Mouse (Mus musculus): ENCODE measurements at regions not wholly inside any gene's neighbourhood (a gene's known extent, or its start where the extent isn't known, plus 50 kb on each side); places are given as distances from the start of the nearest gene placed in this dataset.

DNA sequence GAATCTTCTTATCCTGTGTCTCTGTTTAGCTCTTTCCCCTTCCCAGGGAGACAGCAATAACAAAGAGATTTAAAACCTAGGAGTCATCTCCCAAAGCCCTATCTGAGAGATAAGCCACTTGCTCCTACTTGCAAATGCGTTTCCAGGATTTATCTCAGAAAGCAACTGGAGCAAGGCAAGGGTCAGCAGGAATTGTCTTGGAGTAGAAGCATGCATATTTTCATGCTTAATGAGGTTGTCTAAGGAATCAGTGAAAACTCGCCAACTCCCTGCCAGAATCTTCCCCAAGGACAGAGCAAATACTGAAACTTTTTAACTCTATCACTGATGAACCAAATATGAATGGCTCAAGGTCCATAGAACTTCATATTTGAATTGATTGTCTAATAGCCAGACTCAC lies 234.6 kb upstream of the Cd180 start:
- DNase-seq (ENCODE audit: extremely low spot score in 1 of 2, low spot score in 1 of 2) = no peak

DNA sequence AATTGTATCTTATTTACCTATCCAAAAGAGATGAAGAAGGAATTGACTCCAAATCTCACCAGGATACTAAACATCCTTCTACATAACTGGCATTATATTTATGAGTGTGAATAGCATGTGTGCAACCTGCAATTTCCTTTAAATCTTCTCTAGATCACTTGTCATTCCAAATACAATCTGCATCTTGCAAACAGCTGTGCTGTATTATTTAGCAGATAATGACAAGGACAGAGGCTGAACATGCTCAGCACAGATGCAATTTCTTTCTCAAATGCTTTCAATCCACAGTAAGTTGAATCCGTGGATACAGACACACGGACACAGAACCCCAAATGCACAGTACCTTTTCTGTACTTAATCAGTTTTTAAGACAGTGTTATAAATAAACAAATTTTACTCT lies 229.4 kb upstream of the Cd180 start:
- no peak for DNase-seq (ENCODE audit: extremely low spot score in 1 of 2, low spot score in 1 of 2)

DNA sequence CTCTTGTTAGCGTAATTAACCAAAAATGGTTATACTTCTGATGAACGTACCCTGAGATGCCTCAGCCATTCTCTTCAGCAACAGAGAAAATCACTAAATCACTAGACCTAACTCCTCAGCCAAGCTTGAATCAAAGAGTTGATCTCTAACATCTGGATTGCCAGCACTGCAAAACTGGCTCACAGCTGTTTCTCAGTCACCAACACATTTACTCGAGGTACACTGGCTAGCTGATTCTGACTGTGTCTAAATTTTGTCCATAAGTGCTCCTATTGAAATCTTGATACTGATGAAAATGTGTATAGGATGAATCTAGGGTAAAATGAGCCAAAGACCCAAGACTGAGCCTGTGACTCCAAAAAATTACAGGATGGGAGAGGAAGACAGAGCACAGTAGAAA lies 211.5 kb upstream of the Cd180 start:
- DNase-seq (ENCODE audit: extremely low spot score in 1 of 2, low spot score in 1 of 2) = no peak

DNA sequence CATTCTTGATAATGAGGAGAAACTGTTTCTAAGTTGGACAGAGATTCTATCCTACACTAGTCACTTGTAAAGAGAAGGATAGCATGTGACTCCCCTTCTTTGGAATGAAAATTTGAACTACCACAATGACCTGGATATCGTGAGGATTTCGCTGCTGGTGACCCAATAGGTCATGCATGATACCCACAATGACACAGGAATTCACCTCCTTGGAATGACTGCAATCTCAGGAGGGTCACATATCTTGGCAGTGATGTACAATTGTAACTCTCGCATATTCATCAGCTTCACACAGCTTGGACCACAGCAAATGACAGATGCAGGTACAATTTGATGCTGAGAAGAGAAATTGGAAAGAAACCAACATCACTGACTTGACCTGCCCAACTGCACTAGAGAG lies 210.9 kb upstream of the Cd180 start:
- no peak for DNase-seq (ENCODE audit: extremely low spot score in 1 of 2, low spot score in 1 of 2)

DNA sequence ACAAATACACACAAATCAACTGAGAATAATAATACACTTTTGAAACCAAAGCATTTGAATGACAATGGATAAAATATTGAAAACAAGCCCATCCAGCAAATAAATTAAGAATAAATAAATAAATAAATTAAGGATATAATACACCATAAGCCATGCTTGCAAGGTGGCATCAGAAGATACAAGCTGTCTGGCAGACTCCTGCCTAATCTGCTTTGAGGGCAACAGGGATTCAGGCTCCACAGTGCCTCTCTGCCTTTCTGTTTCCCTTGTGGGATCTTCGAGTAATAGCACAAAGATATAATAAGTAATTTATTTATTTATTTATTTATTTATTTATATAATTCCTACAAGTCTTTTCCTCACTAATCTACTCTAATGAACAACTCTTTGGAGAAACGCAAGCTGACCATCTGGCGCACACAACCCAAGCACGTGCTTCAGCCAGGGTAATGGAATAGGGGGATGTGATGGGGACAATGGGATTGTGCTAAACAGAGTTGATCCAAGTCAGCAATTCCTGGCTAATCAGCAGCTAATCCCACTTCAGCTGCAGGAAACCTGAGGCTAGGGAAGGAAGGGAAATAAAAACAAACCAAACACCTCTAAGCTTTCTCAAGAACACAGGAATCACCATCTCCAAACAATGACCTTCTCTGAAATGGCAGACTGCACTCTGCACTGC lies 205.8 kb upstream of the Cd180 start:
- no peak for DNase-seq (ENCODE audit: extremely low spot score in 1 of 2, low spot score in 1 of 2)

DNA sequence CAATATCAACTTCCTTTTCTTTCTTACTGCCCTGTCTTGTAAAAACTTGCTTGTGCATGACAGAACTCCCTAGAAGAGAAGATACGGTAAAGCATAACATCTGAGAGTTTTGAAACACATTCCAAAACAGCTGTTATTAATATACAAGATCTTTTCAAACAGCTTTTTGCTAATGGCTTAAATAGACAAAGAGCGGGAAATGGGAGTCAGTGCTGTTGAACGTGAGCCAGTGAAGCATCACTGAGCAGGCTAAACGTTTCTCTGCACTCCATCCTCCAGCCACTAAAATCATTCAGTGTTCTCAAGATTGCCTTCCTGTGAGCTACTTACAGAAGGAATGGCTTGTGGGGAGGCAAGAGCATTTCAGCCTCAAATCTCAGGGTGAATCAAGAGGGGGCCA lies 202.0 kb upstream of the Cd180 start:
- no peak for DNase-seq (ENCODE audit: extremely low spot score in 1 of 2, low spot score in 1 of 2)

DNA sequence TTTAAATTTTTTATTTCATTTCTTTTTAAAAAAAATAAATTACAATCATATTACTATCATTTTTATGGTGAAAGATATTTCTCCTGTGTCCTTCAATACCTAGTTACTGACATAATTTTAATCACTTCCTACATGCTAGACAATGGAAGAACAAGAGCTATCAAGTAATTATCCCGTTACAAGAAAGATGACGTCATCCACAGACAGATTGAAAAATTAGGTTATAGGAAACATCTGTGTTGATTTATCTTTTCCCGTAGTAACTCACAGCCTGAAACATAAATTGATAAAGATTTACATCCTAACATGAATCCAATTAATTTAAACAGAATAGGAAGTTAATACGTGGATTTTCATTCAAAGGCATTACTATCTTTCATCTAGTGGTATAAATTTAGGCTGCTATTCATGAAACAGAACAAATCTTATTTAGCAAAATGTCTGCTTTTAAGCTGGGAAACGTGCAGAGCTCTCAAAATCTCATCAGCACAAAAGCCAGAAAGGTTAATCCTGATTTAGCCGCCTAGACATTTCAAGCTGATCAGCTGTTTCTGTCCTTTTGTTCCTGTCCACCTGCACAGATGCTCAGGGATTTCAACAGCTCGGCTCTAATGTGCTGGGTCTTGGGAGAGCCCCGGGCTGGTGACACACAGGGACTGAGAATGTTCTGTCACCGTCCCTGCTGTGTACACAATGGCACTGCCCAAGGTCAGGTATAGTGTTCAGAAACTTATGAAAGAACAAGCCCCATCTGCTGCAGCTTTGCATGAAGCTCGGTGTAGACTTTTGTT lies 189.0 kb upstream of the Cd180 start:
- DNase-seq (ENCODE audit: extremely low spot score in 1 of 2, low spot score in 1 of 2) = no peak

DNA sequence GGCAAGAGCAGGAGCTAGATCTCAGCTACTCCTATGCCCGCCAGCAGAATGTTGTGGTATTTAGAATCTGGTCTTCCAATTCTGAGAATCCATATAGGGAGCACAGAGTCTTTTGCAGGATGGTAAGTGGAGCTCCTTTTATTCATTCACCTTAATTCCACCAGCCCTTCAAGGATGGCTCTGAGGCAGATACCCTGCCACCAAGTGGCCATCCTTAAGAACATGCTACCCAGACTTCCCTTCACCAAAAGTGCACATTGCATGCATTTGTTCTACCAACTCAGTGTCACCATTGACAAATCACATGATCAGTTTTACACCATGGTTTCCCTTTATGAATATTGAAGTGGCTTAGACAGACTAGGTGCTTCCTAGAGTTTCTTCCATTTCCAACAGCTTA lies 186.1 kb upstream of the Cd180 start:
- peak in 1 of 2 experiments; percentile 48 for DNase-seq (ENCODE audit: extremely low spot score in 1 of 2, low spot score in 1 of 2)

DNA sequence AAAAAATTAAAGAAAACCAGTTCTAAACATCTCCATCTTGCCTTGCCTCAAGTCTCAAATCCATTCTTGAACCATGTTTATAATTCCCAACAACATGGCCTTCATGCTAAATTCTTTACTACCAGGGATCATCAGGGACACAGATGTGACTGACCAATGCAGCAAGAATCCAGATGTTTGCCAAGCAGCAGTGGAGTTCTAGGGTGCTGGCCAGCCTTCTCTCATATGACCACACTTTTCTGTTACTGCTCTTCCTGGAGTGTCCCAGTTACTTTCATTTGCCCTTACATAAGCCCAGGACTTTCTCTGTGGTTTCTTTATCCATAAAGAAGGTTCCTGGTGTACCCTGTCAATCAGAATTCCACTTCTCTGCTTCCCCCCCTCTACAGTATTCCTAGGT lies 185.4 kb upstream of the Cd180 start:
- DNase-seq (ENCODE audit: extremely low spot score in 1 of 2, low spot score in 1 of 2) = no peak

DNA sequence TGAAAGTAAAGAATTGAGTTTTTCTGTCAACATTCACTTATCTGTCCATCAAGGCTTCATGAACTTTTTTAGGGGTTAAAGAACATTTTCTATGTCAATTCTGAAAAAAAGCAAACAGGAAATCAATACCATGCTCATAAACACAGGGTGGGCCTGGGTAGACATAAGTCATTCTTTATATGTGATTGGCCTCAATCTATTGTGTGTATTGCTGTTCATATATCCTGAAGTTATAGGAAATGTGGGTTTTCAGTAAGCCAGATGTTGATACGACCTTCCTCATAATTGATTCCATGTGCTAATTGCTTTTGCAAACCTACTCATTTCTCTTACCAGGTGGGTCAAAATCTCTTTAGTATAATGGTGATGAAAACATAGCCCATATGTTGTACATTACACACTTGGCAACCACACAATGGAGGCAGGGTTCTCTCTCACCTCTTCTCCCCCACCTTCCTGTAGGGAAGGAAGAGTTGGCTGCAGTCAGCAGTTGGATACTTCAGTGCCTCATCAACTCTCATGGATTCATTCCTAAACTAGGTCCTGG lies 182.6 kb upstream of the Cd180 start:
- DNase-seq (ENCODE audit: extremely low spot score in 1 of 2, low spot score in 1 of 2) = no peak

DNA sequence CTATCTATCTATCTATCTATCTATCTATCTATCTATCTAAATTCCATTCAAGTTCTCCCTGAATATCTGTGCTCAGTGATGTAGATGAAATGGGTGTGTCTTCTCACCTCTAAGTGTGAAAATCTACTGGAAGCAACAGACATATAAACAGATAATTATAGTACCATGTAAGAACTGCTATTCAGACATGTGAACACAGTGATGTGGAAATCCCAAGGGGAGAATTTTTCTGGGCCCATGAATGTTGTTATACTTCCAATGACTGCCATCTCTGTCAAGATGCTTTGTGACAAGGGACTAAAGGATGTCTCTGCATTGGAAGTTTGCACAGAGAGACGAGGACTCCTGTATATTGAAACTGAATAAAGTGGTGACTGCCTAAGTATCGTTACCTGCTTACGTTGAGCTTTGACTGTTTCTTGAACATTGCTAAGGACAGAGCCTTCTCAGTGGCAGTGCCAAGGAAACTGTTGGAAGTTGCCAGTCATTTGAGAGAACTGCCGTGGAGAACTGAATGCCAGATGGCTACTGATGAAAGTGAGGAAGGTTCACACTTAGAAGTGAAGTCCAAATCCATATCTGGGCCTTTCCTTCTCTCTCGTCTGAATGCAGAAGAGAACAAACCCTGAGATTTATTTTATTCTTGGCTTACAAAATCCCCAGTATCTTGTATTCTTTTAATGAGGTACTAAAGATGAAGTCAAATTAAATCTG lies 175.0 kb upstream of the Cd180 start:
- DNase-seq (ENCODE audit: extremely low spot score in 1 of 2, low spot score in 1 of 2) = peak; percentile 7 to 26

DNA sequence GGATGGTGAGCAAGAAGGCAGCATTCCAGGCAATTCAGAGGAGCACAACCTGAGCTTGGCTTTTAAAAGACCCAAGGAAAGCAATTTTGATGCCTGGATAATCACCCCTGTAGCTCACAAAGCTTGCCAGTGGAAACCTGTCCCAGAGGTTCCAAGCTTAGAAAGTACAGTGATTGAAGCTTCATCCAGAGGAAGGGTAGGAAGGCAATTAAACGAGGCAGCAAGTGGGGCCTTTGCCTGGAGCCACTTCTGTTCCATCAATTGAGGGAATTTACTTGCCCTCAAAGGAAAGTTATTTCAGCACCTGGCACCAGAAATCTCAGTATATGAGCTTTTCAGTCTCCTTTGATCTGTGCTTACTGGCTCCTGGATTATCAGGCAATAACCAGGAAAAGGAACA lies 171.9 kb upstream of the Cd180 start:
- DNase-seq (ENCODE audit: extremely low spot score in 1 of 2, low spot score in 1 of 2) = no peak

DNA sequence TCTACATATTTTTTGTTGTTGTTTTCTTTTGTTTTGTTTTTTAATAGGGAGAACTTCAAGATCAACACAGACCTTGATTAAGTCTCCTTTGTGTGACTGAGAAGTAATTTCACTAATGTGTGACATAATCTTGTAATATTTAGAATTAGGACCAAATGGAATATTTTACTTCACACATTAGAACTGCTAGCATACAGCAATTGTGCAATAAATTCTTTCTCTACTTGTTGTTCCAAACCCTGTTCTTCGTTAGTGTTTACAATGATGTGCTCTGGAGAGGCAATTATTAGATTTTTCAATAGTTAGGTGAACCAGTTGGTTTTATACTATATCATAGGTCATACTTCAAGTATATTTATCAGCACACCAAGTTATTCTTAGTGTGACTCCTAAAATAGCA lies 171.3 kb upstream of the Cd180 start:
- DNase-seq (ENCODE audit: extremely low spot score in 1 of 2, low spot score in 1 of 2) = no peak

DNA sequence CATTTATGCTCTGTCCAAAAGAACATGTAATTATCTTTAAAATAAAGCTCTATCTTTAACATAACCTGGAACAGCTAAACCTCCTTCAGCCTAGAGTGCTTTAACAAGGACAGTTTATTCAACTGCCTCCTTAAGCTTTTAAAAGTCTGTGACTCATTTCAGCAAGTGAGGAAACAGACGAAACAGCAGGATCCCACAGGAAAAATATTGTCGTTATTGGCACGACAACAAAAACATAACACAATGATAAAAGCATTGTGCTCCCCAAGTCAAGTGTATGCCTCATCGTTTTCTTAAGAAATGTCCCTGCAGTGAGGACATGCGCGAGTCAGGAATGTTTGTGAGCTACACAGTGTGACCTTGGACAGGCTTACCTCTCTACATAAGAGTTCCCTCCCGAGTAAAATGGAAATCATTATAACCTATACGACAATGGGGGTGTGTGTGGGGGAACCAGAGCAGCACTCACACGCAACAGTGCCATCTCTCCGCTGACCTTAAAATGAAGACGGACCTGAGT lies 166.7 kb upstream of the Cd180 start:
- DNase-seq (ENCODE audit: extremely low spot score in 1 of 2, low spot score in 1 of 2) = no peak

DNA sequence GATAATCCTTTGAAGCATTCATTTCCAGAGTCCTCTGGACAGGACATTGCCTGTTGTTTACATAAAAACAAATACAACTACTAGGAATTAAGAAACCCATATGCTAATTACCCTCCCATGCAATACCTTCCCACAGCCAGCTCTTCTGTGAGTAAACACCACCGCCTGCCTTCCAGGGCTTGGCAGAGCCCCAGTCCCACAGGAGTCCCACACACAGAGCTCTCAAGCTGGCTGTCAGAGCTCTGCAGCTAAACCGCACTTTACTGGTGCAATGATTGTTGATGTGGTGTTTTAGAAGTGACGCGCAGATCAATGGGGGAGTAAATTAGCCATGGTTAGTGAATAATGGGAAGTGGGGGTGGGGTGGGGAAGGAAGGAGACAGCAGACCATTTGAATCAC lies 159.6 kb upstream of the Cd180 start:
- DNase-seq (ENCODE audit: extremely low spot score in 1 of 2, low spot score in 1 of 2) = peak; percentile 22 to 71

DNA sequence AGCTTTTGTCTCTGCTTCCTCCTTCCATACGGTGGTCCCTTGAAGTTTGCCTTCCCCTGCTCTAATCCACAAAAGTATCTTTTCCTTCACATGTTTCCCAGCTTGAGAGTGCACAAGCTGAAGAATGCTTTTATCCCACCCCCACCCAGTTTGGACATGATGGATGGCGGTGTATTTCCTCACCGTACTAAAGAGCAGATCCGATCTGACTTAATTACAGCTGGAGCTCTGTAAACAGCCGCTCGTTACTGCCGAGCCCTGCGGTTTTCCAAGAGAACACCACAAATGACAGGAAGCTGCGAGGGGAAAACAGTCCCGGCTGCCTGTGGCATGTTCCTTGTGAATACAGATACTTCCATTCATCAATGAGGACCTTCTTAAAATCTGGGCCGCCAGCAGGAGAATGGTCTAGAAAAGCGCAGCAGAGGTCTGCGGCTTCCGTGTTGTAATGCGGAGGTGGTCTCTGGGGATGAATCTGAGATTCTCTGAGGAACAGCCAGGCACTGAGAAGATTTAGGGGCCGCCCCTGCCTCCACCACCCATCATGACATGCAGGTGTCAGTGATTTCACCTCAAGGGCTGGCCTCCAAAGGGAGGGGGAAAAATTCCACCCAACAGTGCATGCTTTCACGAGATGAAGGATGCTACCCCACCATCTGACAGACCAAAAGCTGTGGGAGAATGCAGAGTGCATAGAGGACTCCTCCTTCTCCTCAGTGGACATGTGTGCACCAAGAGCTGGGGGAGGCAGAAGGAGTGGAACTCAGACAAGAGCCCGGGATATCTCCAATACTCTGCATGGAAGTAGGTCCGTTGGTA lies 155.7 kb upstream of the Cd180 start:
- DNase-seq (ENCODE audit: extremely low spot score in 1 of 2, low spot score in 1 of 2) = peak in 1 of 2 experiments; percentile 17

DNA sequence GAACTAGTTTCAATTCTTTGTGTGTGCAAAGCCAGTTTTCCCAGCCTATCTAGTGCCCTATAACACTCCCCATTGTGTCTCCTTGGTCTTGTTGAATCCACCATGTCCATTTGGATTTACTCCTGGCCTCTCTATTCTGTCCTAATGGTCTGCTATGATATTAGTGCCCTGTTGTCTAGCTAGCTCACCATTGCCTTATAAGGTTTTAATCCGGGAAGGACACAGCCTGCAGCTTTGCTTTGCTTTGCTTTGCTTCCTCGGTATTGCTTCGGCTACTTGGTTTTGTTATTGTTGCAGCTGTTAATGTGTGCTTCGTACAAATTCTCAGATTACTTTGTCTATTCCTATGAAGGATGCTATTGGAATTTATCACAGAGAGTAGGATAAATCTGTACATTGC lies 152.9 kb upstream of the Cd180 start:
- no peak for DNase-seq (ENCODE audit: extremely low spot score in 1 of 2, low spot score in 1 of 2)

DNA sequence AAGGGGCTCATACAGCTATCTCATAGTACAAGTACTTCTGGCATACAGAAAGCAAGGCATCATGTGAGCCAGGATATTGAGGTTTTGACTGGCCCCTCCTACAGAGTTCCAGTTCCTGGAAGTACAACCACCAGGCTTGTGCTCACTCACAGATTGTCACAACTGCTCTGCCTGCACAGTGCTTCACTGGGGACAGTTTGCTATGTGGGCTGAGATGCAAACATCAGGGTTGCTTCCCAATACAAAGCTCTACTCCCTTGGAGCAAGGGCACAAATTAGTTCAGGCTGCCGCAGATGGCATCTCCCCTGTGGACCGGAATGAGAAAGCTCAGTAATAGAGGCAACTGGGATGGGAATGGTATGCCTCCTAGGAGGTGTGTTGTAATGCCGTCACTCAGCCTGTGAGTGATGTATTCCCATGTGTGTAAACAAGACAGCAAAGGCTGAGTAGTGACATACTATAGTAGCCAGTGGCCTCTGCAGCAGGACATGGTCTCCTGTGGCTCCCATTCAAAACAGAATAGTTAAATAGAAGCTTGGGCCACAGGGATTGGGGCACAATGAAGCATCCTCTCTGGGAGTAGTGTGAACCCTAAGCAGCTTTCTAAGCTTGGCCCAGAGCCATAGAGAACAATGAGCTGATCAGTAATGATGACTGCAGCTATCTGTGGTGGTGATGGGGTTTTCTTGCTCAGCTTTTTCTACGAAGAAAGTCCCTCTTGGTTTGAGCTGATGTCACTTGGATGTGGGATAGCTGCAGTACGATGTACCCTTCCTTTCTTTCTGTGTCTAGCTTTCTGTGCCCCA lies 148.8 kb upstream of the Cd180 start:
- DNase-seq (ENCODE audit: extremely low spot score in 1 of 2, low spot score in 1 of 2) = no peak

DNA sequence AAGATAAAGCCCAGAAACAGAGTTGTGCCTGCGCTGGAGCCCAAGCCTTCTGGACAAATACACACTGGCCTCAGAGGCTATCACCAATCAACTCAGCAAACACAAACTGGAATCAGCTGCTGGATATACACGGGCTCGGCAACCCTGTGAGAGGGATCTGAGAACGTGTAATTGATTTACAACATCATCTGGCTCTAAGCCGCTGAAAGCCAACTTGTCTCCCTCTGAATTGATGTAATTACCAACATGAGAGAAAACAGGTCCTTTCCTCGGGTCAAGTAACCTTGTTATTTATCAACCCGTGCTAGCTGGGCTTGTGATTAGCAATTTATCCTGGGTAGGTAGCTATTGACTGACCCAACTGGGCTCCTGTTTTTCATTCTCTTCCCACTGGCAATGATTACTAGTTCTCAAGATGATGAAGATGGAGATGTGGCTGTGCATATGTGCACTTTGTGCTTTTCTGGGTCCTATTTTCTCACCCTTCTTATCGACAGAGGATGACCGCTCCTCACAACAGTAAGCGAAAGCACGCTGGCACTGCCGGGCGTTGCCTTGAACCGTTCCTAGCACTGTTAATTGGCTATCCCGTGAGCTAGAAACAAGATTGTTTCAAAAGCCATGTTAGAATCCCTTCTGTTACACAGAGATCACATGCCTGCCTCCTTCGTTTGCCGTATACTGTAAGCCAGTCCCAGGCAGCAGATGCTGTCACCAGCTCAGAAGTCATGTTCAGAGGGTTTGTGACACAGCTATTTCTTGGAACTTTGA lies 147.3 kb upstream of the Cd180 start:
- DNase-seq (ENCODE audit: extremely low spot score in 1 of 2, low spot score in 1 of 2) = no peak
